Mouse (Mus musculus) CH12.LX (cell line): ENCODE data around the gene Nfia. TPM values are rescaled to one million over a fixed set of nuclear protein-coding genes. Genes with fewer than 3 reads are reported as not detected.

Experiments used
- DNase-seq: peaks from one replicate; pipeline ENCODE4 v3.0.0-alpha.2; 2013; ENCODE audit errors: extremely low read depth
- H3K27ac ChIP-seq: 2 replicates; pipeline ENCODE4 v1.5.1; 2012; ENCODE audit warnings: low read depth, mild to moderate bottlenecking, control low read depth, moderate library complexity; ENCODE audit not compliant: insufficient read depth
- H3K27me3 ChIP-seq: replicated peaks from 2 replicates; pipeline ENCODE3; 2012; ENCODE audit warnings: inconsistent platforms
- H3K36me3 ChIP-seq, 2 experiments: replicated peaks in 1 of 2; 2 replicates each; pipeline versions ENCODE3 to v1.6.1; 2012; ENCODE audit warnings: inconsistent platforms in 1 of 2, low read length in 1 of 2, mild to moderate bottlenecking in 1 of 2, mixed read lengths in 1 of 2, moderate library complexity in 1 of 2; ENCODE audit not compliant: control insufficient read depth in 1 of 2, insufficient read depth in 1 of 2
- H3K4me1 ChIP-seq, 2 experiments: 2 replicates each; pipeline ENCODE4 v1.6.1; 2012; ENCODE audit warnings: inconsistent platforms in 1 of 2, moderate library complexity in 1 of 2; ENCODE audit not compliant: insufficient read depth in 2 of 2, control insufficient read depth in 1 of 2
- H3K4me2 ChIP-seq: 2 replicates; pipeline ENCODE4 v1.6.1; 2012; ENCODE audit warnings: low read depth, mild to moderate bottlenecking, control low read depth; ENCODE audit not compliant: poor library complexity, insufficient read depth, severe bottlenecking
- H3K4me3 ChIP-seq, 3 experiments: fragments of 150-350 bp in 1 of 3; sonication (generic) in 1 of 3; replicated peaks in 1 of 3; 2 replicates each; pipeline versions ENCODE3 to v1.5.1; 2011 to 2012; ENCODE audit warnings: low read depth in 2 of 3, low read length in 2 of 3, mild to moderate bottlenecking in 2 of 3, moderate library complexity in 2 of 3, control low read depth in 1 of 3, improper control_type of control experiment in 1 of 3, inconsistent platforms in 1 of 3, mixed read lengths in 1 of 3; ENCODE audit not compliant: poor library complexity in 1 of 3
- H3K79me2 ChIP-seq: replicated peaks from 2 replicates; pipeline ENCODE4 v1.6.1; 2012; ENCODE audit warnings: mild to moderate bottlenecking, moderate library complexity; ENCODE audit not compliant: control insufficient read depth, poor library complexity, insufficient read depth, severe bottlenecking; ENCODE audit errors: extremely low read depth
- H3K9ac ChIP-seq: 2 replicates; pipeline ENCODE4 v1.6.1; 2012; ENCODE audit warnings: low read depth, mild to moderate bottlenecking, control low read depth, moderate library complexity; ENCODE audit not compliant: insufficient read depth
- H3K9me3 ChIP-seq: replicated peaks from 2 replicates; pipeline ENCODE3; 2012; ENCODE audit warnings: low read length, inconsistent platforms, mixed read lengths
- CHD1 ChIP-seq: IDR thresholded peaks from 2 replicates; pipeline ENCODE4 v1.6.1; 2012; ENCODE audit warnings: low read depth, low read length, improper control_type of control experiment, inconsistent platforms
- ELF1 ChIP-seq: IDR thresholded peaks from 2 replicates; pipeline ENCODE4 v1.6.1; 2014; ENCODE audit warnings: low read depth, mild to moderate bottlenecking, inconsistent platforms, low read length, improper control_type of control experiment
- EP300 ChIP-seq: IDR thresholded peaks from 2 replicates; pipeline ENCODE4 v1.6.1; 2011; ENCODE audit warnings: low read length, improper control_type of control experiment
- HCFC1 ChIP-seq: IDR thresholded peaks from 2 replicates; pipeline ENCODE4 v1.6.1; 2012; ENCODE audit warnings: low read depth, mild to moderate bottlenecking, inconsistent platforms, low read length, improper control_type of control experiment
- IRF4 ChIP-seq: IDR thresholded peaks from 2 replicates; pipeline ENCODE4 v1.6.1; 2014; ENCODE audit warnings: low read depth, mild to moderate bottlenecking, inconsistent platforms, low read length, improper control_type of control experiment
- JUN ChIP-seq: IDR thresholded peaks from 2 replicates; pipeline ENCODE4 v1.6.1; 2011; ENCODE audit warnings: low read depth, mild to moderate bottlenecking, low read length, improper control_type of control experiment, moderate library complexity; ENCODE audit not compliant: insufficient read depth
- JUND ChIP-seq: conservative IDR thresholded peaks from 2 replicates; pipeline ENCODE4 v1.6.1; 2011; ENCODE audit warnings: low read depth, low read length, improper control_type of control experiment
- MAFK ChIP-seq: IDR thresholded peaks from 2 replicates; pipeline ENCODE4 v1.6.1; 2011; ENCODE audit warnings: low read length, improper control_type of control experiment; ENCODE audit not compliant: insufficient replicate concordance
- MAX ChIP-seq: IDR thresholded peaks from 2 replicates; pipeline ENCODE4 v1.6.1; 2011; ENCODE audit warnings: low read length, improper control_type of control experiment
- MYC ChIP-seq: IDR thresholded peaks from 2 replicates; pipeline ENCODE4 v1.6.1; 2011; ENCODE audit warnings: low read depth, mild to moderate bottlenecking, improper control_type of control experiment, low read length
- POLR2A ChIP-seq: IDR thresholded peaks from 2 replicates; pipeline ENCODE4 v1.6.1; 2011; ENCODE audit warnings: low read depth, mild to moderate bottlenecking, improper control_type of control experiment, low read length
- POLR2AphosphoS2 ChIP-seq: IDR thresholded peaks from 2 replicates; pipeline ENCODE4 v1.6.1; 2011; ENCODE audit warnings: low read depth, low read length, improper control_type of control experiment
- RAD21 ChIP-seq: IDR thresholded peaks from 2 replicates; pipeline ENCODE4 v1.6.1; 2011; ENCODE audit warnings: low read depth, mild to moderate bottlenecking, low read length, improper control_type of control experiment, moderate library complexity
- SMC3 ChIP-seq: IDR thresholded peaks from 2 replicates; pipeline ENCODE4 v1.6.1; 2011; ENCODE audit warnings: low read depth, low read length, improper control_type of control experiment
- TBP ChIP-seq: conservative IDR thresholded peaks from 2 replicates; pipeline ENCODE4 v1.6.1; 2011; ENCODE audit warnings: low read depth, low read length, improper control_type of control experiment
- TCF12 ChIP-seq: IDR thresholded peaks from 2 replicates; pipeline ENCODE4 v1.6.1; 2014; ENCODE audit warnings: low read depth, mild to moderate bottlenecking, inconsistent platforms, low read length, improper control_type of control experiment
- UBTF ChIP-seq: IDR thresholded peaks from 2 replicates; pipeline ENCODE4 v1.6.1; 2012; ENCODE audit warnings: low read depth, mild to moderate bottlenecking, inconsistent platforms, low read length, improper control_type of control experiment, moderate library complexity
- ZKSCAN1 ChIP-seq: IDR thresholded peaks from 2 replicates; pipeline ENCODE4 v1.6.1; 2012; ENCODE audit warnings: low read depth, inconsistent platforms, low read length, improper control_type of control experiment, borderline replicate concordance
- ZNF384 ChIP-seq: IDR thresholded peaks from 2 replicates; pipeline ENCODE4 v1.6.1; 2012; ENCODE audit warnings: low read depth, low read length, improper control_type of control experiment, inconsistent platforms
- dilution Hi-C: fragments of 300-500 bp; cut with MboI; formaldehyde crosslinking; loops from 2 replicates; pipeline ENCODE4 v1.14.3; 2020; ENCODE audit warnings: low sequenced_read_pairs; ENCODE audit not compliant: extremely low pct_unique_long_range_greater_than_20kb, extremely low pct_ligation_motif_present
- in situ Hi-C: fragments of 300-500 bp; cut with MboI; formaldehyde crosslinking; loops from 3 replicates; pipeline ENCODE4 v1.14.3; 2019; ENCODE audit warnings: low sequenced_read_pairs, low pct_ligation_motif_present, low pct_unique_long_range_greater_than_20kb, mixed read lengths
- polyA plus RNA-seq: library from polyadenylated mRNA; unstranded; fragments of >175 nt; gene quantifications from 2 replicates; pipeline ENCODE4 v1.2.1, GENCODE M21; 2012; ENCODE audit warnings: low read depth; ENCODE audit not compliant: insufficient read length
- total RNA-seq, 2 experiments: library from RNA; depleted of rRNA; stranded (reverse); fragments of 300-350 nt in 1 of 2; fragments of >200 nt in 1 of 2; gene quantifications; 2 replicates each; pipeline ENCODE4 v1.2.3; 2012 to 2014

Gene Nfia
- total and polyA plus RNA-seq, 3 experiments: not detected

GRCm38 (mm10) chr4:98091368-98091827 lies 318.9 kb downstream of the Nfia start:
- no peaks in the 10 kb centered on the region for H3K79me2 ChIP-seq
- no peak overlapping the region for H3K27ac ChIP-seq
- H3K4me2 ChIP-seq: no peak overlapping the region
- H3K36me3 ChIP-seq: no peaks in the 10 kb centered on the region
- DNase-seq: no peak
- in situ Hi-C loops: no loop called here
- no peaks in the 10 kb centered on the region for H3K4me1 ChIP-seq
- no peak for TF ChIP-seq EP300
- no peak for TF ChIP-seq RAD21
- TF ChIP-seq POLR2A: no peak
- no peak for TF ChIP-seq HCFC1
- no peak for TF ChIP-seq CHD1
- dilution Hi-C loops: no loop called here
- H3K27me3 ChIP-seq: no peaks in the 10 kb centered on the region
- H3K4me3 ChIP-seq: no peak overlapping the region
- H3K9me3 ChIP-seq: peaks cover 67% of the 10 kb centered on the region
- H3K9ac ChIP-seq: no peak overlapping the region

GRCm38 (mm10) chr4:98091901-98092472 lies 319.5 kb downstream of the Nfia start:
- H3K27me3 ChIP-seq: no peaks in the 10 kb centered on the region
- TF ChIP-seq MYC (no peak), ZNF384 (no peak), TBP (no peak), TCF12 (no peak)
- TF ChIP-seq, all 38 proteins: peak for 0
- no peak for DNase-seq
- Histone ChIP-seq H3K4me2 (no peak overlapping the region), H3K4me3 (no peak overlapping the region), H3K36me3 (no peaks in the 10 kb centered on the region), H3K9me3 (peaks cover 67% of the 10 kb centered on the region), H3K9ac (no peak overlapping the region), H3K79me2 (no peaks in the 10 kb centered on the region), H3K4me1 (no peaks in the 10 kb centered on the region), H3K27ac (no peak overlapping the region)
- in situ Hi-C loops: no loop called here
- dilution Hi-C loops: no loop called here

- peaks cover 78% of the 10 kb centered on the region for H3K9me3 ChIP-seq
- no peak for TF ChIP-seq JUN
- TF ChIP-seq MAFK: no peak
- TF ChIP-seq ZNF384: no peak
- no peak for TF ChIP-seq MAX
- no peak for TF ChIP-seq JUND
- TF ChIP-seq ELF1: no peak
- no peak for TF ChIP-seq UBTF
- no peak for TF ChIP-seq MYC
- TF ChIP-seq HCFC1: no peak
- TF ChIP-seq SMC3: no peak
- TF ChIP-seq POLR2AphosphoS2: no peak
- TF ChIP-seq IRF4: no peak
- TF ChIP-seq ZKSCAN1: no peak
- TF ChIP-seq, all 38 proteins: peak for 0
- no peak overlapping the region for H3K4me3 ChIP-seq
- no peaks in the 10 kb centered on the region for H3K79me2 ChIP-seq
- no peaks in the 10 kb centered on the region for H3K36me3 ChIP-seq
- in situ Hi-C loops: no loop called here
- no peak overlapping the region for H3K4me2 ChIP-seq
- dilution Hi-C loops: no loop called here
- no peaks in the 10 kb centered on the region for H3K4me1 ChIP-seq
- DNase-seq: no peak
- no peaks in the 10 kb centered on the region for H3K27me3 ChIP-seq
- H3K9ac ChIP-seq: no peak overlapping the region
- no peak overlapping the region for H3K27ac ChIP-seq
These were observed 321.7 kb downstream of the Nfia start for GRCm38 (mm10) chr4:98094112-98094805.
